Mouse (Mus musculus) 3T3-L1 (cell line): Measurements from ENCODE around the gene Prn.

ENCODE experiments used
- DNase-seq: peaks from one replicate; pipeline ENCODE4 v3.0.0-alpha.2; 2015; ENCODE audit warnings: low read depth, low spot score

Gene Prn

GRCm38 (mm10) chr2:131994971-131995370, 85.2 kb downstream of the Prn start:
- no peak for DNase-seq

- DNase-seq, result no peak
Observed at GRCm38 (mm10) chr2:131995742-131996141, 86.0 kb downstream of the Prn start.

GRCm38 (mm10) chr2:131996369-131996768, 86.6 kb downstream of the Prn start:
- no peak for DNase-seq

- no peak for DNase-seq
Observed at GRCm38 (mm10) chr2:131997356-131997755, 87.6 kb downstream of the Prn start.

- no peak for DNase-seq
Observed at GRCm38 (mm10) chr2:132001696-132002334, 92.1 kb downstream of the Prn start.

GRCm38 (mm10) chr2:132003916-132004315, 94.2 kb downstream of the Prn start:
- DNase-seq, result no peak

- DNase-seq, result peak; percentile 52
Observed at GRCm38 (mm10) chr2:132004495-132005136, 94.9 kb downstream of the Prn start.

- DNase-seq, result peak; percentile 40
Observed at GRCm38 (mm10) chr2:132005445-132005844, 95.7 kb downstream of the Prn start.
